In genomic region chr16:32078991-32079511, GRCm38 (mm10) we compare ENCODE assay signal across 7 mouse cellular contexts. TPM values are rescaled to one million over a fixed set of nuclear protein-coding genes. Genes with fewer than 3 reads are reported as not detected.
DNase-seq lines count a peak whose midpoint lies in the region; ATAC-seq lines count a peak whose summit lies in the region.

Gene Pak2, minus strand, starts transcription at chr16:32079342.

- H3K4me3 ChIP-seq in intestine, embryonic 16.5 days (ENCODE audit: low read length): peak within 1 kb of the TSS; percentile 84
- H3K4me3 ChIP-seq in midbrain, embryonic 11.5 days (ENCODE audit: low read depth, low read length): peak within 1 kb of the TSS; percentile 96

- H3K27ac ChIP-seq in intestine, embryonic 16.5 days (ENCODE audit: low read length): peak within 1 kb of the TSS; percentile 98
- peak within 1 kb of the TSS; percentile 90 for H3K27ac ChIP-seq in midbrain, embryonic 11.5 days (ENCODE audit: low read depth, low read length)

- peaks cover 9% of the 10 kb centered on the region for H3K4me1 ChIP-seq in intestine, embryonic 16.5 days (ENCODE audit: control insufficient read depth, insufficient read depth, low read length)
- H3K4me1 ChIP-seq in midbrain, embryonic 11.5 days (ENCODE audit: control insufficient read depth, insufficient read depth, low read length): peaks cover 10% of the 10 kb centered on the region

- 0 out of 2 replicates have a peak, but pooled peaks cover 3% of the 10 kb centered on the region for H3K36me3 ChIP-seq in intestine, embryonic 16.5 days (ENCODE audit: control insufficient read depth, insufficient read depth, low read length)
- H3K36me3 ChIP-seq in midbrain, embryonic 11.5 days (ENCODE audit: control insufficient read depth, insufficient read depth, low read length): peaks cover 7% of the 10 kb centered on the region; the same call in 1 of the 2 replicates

- intact Hi-C loops in gastrocnemius, postnatal 36 days (cut with DNase I): no loop called here
- intact Hi-C loops in left cerebral cortex, postnatal 36 days (cut with DNase I): no loop called here

- H3K27me3 ChIP-seq in intestine, embryonic 16.5 days (replicated peaks; ENCODE audit: control insufficient read depth, insufficient read depth, low read length): no peaks in the 10 kb centered on the region
- no peaks in the 10 kb centered on the region for H3K27me3 ChIP-seq in midbrain, embryonic 11.5 days (ENCODE audit: control insufficient read depth, insufficient read depth, low read length)

- no peaks in the 10 kb centered on the region for H3K9me3 ChIP-seq in intestine, embryonic 16.5 days (ENCODE audit: control insufficient read depth, low read length)
- H3K9me3 ChIP-seq in midbrain, embryonic 11.5 days (ENCODE audit: control insufficient read depth, low read length): no peaks in the 10 kb centered on the region

- under 1% methylated on average over 54 of the region's 60 CpGs for WGBS in intestine, embryonic 16.5 days
- WGBS in midbrain, embryonic 11.5 days: under 1% methylated on average over 43 of the region's 60 CpGs

- peak within 1 kb of the TSS; percentile 99 for H3K9ac ChIP-seq in intestine, embryonic 16.5 days (ENCODE audit: low read depth, low read length)
- H3K9ac ChIP-seq in midbrain, embryonic 11.5 days (ENCODE audit: low read length): peak within 1 kb of the TSS; percentile 98

- H3K4me2 ChIP-seq in intestine, embryonic 16.5 days (ENCODE audit: low read depth, low read length): peak within 1 kb of the TSS; percentile 51
- H3K4me2 ChIP-seq in midbrain, embryonic 11.5 days: peak within 1 kb of the TSS; percentile 75

- DNase-seq in adrenal gland, adult 18-20 months (ENCODE audit: low spot score in 2 of 2): peak; percentile 86 to 88
- peak; percentile 94 for DNase-seq in embryo, embryonic 11 days
- peak; percentile 83 to 84 for DNase-seq in gastrocnemius, postnatal 36 days
- peak; percentile 78 to 82 for DNase-seq in left cerebral cortex, postnatal 36 days (ENCODE audit: low spot score in 2 of 2)
- DNase-seq in midbrain, embryonic 11.5 days (ENCODE audit: low spot score, missing footprints): peak; percentile 99
- DNase-seq in skeletal muscle tissue, adult 2 months (ENCODE audit: low read depth, low spot score): peak; percentile 75

- ATAC-seq in intestine, embryonic 16.5 days: peak; percentile 98
- ATAC-seq in midbrain, embryonic 11.5 days (ENCODE audit: low FRiP score): peak; percentile 97

RNA-seq across cellular contexts. Expression of gene Pak2, which starts in this region (rescaled TPM):
- 10 to 100 TPM; 59.2 to 65.6 TPM for total RNA-seq in adrenal gland, adult 18-20 months (2021)
- 10 to 100 TPM; 12.0 to 13.0 TPM for total RNA-seq in gastrocnemius, postnatal 36 days (2021)
- 34.5 and 34.6 TPM in 2 replicates for polyA plus RNA-seq in intestine, embryonic 16.5 days (2015; fragmentation: Nextera tagmentation; extraction: Ambion mirVana)
- 10 to 100 TPM; 24.1 to 25.3 TPM for total RNA-seq in left cerebral cortex, postnatal 36 days (2021)
- polyA plus RNA-seq in midbrain, embryonic 11.5 days (2014; fragmentation: Nextera tagmentation; extraction: Ambion mirVana): 49.6 and 59.6 TPM in 2 replicates

Comparison
In these comparisons a context has a peak if more than half of its experiments do, and no peak if none do; other contexts are left out.
1. Peak in every context shown above with its lines: DNase-seq, ATAC-seq, H3K4me3 ChIP-seq and H3K27ac ChIP-seq.